Mouse (Mus musculus) CH12.LX (cell line): Measurements from ENCODE around the gene Mfap3l.

Source experiments
- CHD2 ChIP-seq: IDR thresholded peaks from 2 replicates; pipeline ENCODE4 v1.6.1; 2011; ENCODE audit warnings: low read length, improper control_type of control experiment
- CTCF ChIP-seq, 2 experiments: IDR thresholded peaks in 1 of 2; conservative IDR thresholded peaks in 1 of 2; 2 replicates each; pipeline ENCODE4 v1.5.1; 2011 to 2012; ENCODE audit warnings: low read depth in 2 of 2, low read length in 2 of 2, improper control_type of control experiment in 1 of 2, inconsistent platforms in 1 of 2, mild to moderate bottlenecking in 1 of 2, moderate library complexity in 1 of 2
- ELF1 ChIP-seq: IDR thresholded peaks from 2 replicates; pipeline ENCODE4 v1.6.1; 2014; ENCODE audit warnings: low read depth, mild to moderate bottlenecking, inconsistent platforms, low read length, improper control_type of control experiment
- GABPA ChIP-seq: IDR thresholded peaks from 2 replicates; pipeline ENCODE4 v1.6.1; 2012; ENCODE audit warnings: low read depth, low read length, improper control_type of control experiment, inconsistent platforms; ENCODE audit not compliant: insufficient replicate concordance
- JUND ChIP-seq: conservative IDR thresholded peaks from 2 replicates; pipeline ENCODE4 v1.6.1; 2011; ENCODE audit warnings: low read depth, low read length, improper control_type of control experiment
- MAFK ChIP-seq: IDR thresholded peaks from 2 replicates; pipeline ENCODE4 v1.6.1; 2011; ENCODE audit warnings: low read length, improper control_type of control experiment; ENCODE audit not compliant: insufficient replicate concordance
- NRF1 ChIP-seq: IDR thresholded peaks from 2 replicates; pipeline ENCODE4 v1.6.1; 2014; ENCODE audit warnings: low read depth, mild to moderate bottlenecking, inconsistent platforms, low read length, improper control_type of control experiment, moderate library complexity
- POLR2A ChIP-seq: IDR thresholded peaks from 2 replicates; pipeline ENCODE4 v1.6.1; 2011; ENCODE audit warnings: low read depth, mild to moderate bottlenecking, improper control_type of control experiment, low read length
- SIN3A ChIP-seq: IDR thresholded peaks from 2 replicates; pipeline ENCODE4 v1.6.1; 2012; ENCODE audit warnings: low read length, improper control_type of control experiment, inconsistent platforms

GRCm38 (mm10) chr8:60659721-60660120 is 27.1 kb downstream of the Mfap3l start:
- no peak for TF ChIP-seq MAFK
- TF ChIP-seq CHD2 = no peak
- no peak for TF ChIP-seq NRF1
- no peak for TF ChIP-seq CTCF (conservative IDR thresholded peaks at IDR 0.05 in 1 of 2, IDR thresholded peaks at IDR 0.05 in 1 of 2; ENCODE audit: low read depth in 2 of 2, low read length in 2 of 2)
- TF ChIP-seq SIN3A = no peak
- TF ChIP-seq GABPA = no peak
- TF ChIP-seq POLR2A = no peak
- no peak for TF ChIP-seq JUND
- no peak for TF ChIP-seq ELF1
